Mouse (Mus musculus) hindbrain, embryonic 12.5 days (tissue): ENCODE measurements at regions not wholly inside any gene's neighbourhood (a gene's known extent, or its start where the extent isn't known, plus 50 kb on each side); places are given as distances from the start of the nearest gene placed in this dataset.
A peak's percentile ranks its signal among the peaks of the same experiment; 100 is the strongest.

Source experiments
- ATAC-seq: fragments of 200-750 bp; cut with Nextera tagmentation; 2 replicates; pipeline ENCODE4 v1.8.0; 2017; ENCODE audit warnings: moderate TSS enrichment; ENCODE audit not compliant: low FRiP score
- H3K27ac ChIP-seq: fragments of 300-500 bp; sonication (generic); 2 replicates; pipeline ENCODE4 v1.5.1; 2016; ENCODE audit warnings: mild to moderate bottlenecking
- H3K27me3 ChIP-seq: fragments of 300-500 bp; sonication (generic); 2 replicates; pipeline ENCODE4 v1.6.1; 2016; ENCODE audit warnings: mild to moderate bottlenecking
- H3K36me3 ChIP-seq: fragments of 300-500 bp; sonication (generic); 2 replicates; pipeline ENCODE4 v1.6.1; 2016; ENCODE audit warnings: mild to moderate bottlenecking
- H3K4me1 ChIP-seq: fragments of 300-500 bp; sonication (generic); 2 replicates; pipeline ENCODE4 v1.6.1; 2016
- H3K4me2 ChIP-seq: fragments of 300-500 bp; sonication (generic); replicated peaks from 2 replicates; pipeline ENCODE4 v1.6.1; 2016; ENCODE audit warnings: mild to moderate bottlenecking
- H3K4me3 ChIP-seq: fragments of 300-500 bp; sonication (generic); 2 replicates; pipeline ENCODE4 v1.5.1; 2016; ENCODE audit warnings: mild to moderate bottlenecking
- H3K9ac ChIP-seq: fragments of 300-500 bp; sonication (generic); 2 replicates; pipeline ENCODE4 v1.6.1; 2016; ENCODE audit warnings: mild to moderate bottlenecking, moderate library complexity
- H3K9me3 ChIP-seq: fragments of 300-500 bp; sonication (generic); replicated peaks from 2 replicates; pipeline ENCODE4 v1.6.1; 2016; ENCODE audit warnings: mild to moderate bottlenecking
- WGBS: fragments of 180-500 bp; shearing (Covaris S2); methylation state at CpG from one replicate; pipeline ENCODE4 v1.1.7; 2016; 5-methylcytosine and 5-hydroxymethylcytosine counted together

DNA sequence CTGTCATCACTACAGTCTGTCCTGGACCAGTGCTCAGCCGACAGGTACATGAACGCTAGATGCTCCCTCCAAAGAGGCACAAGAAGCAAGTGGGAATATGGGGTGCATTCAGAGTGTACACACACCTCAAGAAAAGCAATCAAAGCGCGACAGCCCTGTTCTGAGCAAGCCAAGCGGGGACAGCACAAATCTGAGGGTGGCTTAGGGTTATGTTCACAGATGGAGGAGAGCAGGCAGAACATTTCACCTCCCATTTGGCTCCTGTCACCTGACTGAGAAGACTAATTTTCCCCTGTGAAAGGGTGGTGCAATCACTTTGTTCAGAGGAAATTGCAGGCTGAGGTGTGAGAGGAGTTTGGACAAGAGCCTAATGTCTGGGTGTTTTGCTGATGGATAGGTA is 106.8 kb upstream of the Wscd1 start:
- H3K4me3 ChIP-seq = no peak overlapping the region
- H3K36me3 ChIP-seq = no peaks in the 10 kb centered on the region
- H3K27ac ChIP-seq = no peak overlapping the region
- 84% methylated on average over 5 of the region's 5 CpGs for WGBS
- no peak overlapping the region for H3K4me2 ChIP-seq
- H3K9me3 ChIP-seq = no peaks in the 10 kb centered on the region
- ATAC-seq = no peak
- H3K27me3 ChIP-seq = no peaks in the 10 kb centered on the region
- H3K4me1 ChIP-seq = no peaks in the 10 kb centered on the region
- no peak overlapping the region for H3K9ac ChIP-seq

DNA sequence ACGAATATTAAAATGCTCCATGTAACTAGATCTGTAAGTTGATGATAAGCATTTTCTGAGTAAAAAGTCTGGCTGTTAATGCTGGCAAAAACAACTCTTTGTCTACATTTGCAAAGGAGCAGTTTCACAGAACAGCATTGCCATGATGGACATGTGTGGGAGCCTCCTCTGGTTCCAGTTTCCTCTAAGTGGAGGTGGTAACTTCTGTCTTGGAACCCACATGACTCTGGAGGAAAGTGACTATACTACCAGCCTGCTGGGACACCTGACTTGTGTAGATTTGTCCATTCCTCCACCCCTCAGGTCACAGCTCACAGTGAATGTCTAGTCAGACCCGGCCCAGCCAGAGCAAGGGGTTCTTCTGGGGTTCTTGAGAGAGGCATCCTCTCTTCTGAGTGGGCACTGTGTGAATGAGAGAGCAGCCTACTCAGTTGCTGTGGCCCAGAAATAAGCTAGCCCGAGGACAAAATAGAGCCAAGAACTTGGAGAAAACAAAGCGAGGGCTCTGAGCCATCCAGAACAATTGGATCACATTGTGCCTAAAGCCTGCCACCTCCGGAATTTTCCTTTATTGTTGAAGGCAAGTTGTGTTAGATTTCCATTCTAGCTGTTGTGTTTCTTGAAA is 97.9 kb upstream of the Wscd1 start:
- Histone ChIP-seq H3K4me3 (no peak overlapping the region), H3K9ac (no peak overlapping the region), H3K27ac (no peak overlapping the region), H3K4me2 (no peak overlapping the region), H3K27me3 (no peaks in the 10 kb centered on the region; the same call in 1 of the 2 replicates), H3K36me3 (no peaks in the 10 kb centered on the region), H3K9me3 (no peaks in the 10 kb centered on the region), H3K4me1 (no peaks in the 10 kb centered on the region)
- ATAC-seq = no peak
- WGBS = 85% methylated on average over 5 of the region's 5 CpGs

DNA sequence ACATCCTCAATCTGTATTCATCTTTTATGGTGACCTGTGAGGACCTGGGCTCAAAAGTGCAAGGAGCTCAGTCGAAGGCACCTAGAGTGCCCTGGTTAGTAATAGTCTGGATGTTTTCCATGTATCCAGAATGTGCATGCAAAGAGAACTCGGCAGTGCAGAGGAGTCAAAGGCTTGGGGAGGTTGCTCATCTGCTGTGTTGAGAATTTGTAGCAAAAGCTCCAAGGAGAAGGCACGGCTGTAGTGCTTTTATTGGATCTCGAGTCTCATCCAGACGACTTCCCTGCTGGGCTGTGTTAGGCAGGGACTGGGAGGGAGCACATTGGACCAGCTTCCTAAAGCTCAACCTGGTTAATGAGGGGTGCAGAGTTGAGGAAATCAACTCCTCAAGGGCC is 97.3 kb upstream of the Wscd1 start:
- WGBS = 81% methylated on average over 5 of the region's 5 CpGs
- Histone ChIP-seq H3K27me3 (no peaks in the 10 kb centered on the region; the same call in 1 of the 2 replicates), H3K36me3 (no peaks in the 10 kb centered on the region), H3K4me2 (no peak overlapping the region), H3K4me3 (no peak overlapping the region), H3K9me3 (no peaks in the 10 kb centered on the region), H3K4me1 (no peaks in the 10 kb centered on the region), H3K9ac (no peak overlapping the region), H3K27ac (no peak overlapping the region)
- no peak for ATAC-seq

DNA sequence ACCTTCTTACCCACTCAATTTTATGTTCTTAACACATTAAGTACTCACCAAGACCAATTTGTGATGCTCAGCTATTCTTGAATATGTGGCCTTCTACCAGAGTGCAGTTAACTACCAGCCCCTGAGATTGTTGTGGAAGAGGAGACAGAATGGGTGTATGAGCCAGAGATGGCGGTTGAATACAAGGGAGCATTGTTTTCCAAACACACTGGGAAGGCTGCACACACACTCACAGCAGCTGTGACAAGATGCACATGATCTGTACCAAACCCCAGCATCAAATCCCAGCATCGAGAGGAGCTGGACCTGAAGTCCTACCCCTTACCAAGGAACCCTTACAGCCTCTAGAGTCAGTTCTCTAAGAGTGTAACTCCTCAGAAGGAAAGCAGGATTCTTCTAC is 91.4 kb upstream of the Wscd1 start:
- Histone ChIP-seq H3K4me2 (no peak overlapping the region), H3K4me3 (no peak overlapping the region), H3K27ac (no peak overlapping the region), H3K4me1 (no peaks in the 10 kb centered on the region), H3K36me3 (no peaks in the 10 kb centered on the region), H3K9me3 (no peaks in the 10 kb centered on the region), H3K27me3 (no peaks in the 10 kb centered on the region), H3K9ac (no peak overlapping the region)
- 41% methylated on average over 2 of the region's 2 CpGs for WGBS
- no peak for ATAC-seq

DNA sequence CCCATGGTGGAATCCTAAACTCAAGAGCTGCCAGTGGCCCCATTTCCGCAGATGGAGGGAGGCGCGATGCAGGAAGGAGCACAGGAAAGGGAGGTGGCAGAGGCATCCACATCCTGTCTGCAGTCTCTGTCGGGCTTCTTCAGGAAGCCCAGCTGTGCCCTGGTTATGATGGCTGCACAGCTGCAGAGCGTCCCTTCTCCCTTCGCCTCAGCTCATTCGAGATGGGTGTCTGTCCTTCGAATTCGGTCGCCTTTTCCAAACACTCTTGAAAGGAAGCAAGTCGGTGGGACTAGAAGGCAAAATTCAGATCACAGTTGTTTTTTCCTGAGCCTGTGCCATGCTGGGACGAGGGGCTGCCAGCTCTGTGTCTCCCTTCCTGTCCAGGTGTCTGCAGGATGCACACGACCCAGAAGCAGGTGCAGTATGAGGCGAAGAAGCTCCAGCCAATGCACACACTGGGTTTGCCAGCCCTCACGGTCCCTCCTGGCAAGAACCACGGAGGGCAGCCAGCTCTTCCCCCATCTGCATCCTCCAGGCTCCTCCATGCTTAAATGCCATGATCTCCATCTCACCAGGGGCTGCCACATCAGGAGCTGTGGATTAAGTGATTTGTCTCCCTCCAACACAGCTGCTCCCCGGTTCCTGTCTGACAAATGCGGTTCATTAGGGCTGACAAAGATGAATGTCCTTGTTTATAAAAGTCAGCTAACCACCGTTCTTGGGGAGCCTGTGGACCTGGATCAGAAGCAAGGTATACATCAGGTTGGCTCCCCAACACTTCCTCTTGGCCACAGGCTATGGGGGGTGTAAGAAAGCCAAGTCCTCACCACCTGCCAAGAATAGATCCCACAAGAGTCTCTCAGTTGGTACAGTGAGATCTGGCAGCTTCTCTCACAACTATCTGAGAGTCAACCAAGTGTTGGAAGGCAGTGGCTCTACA is 79.3 kb upstream of the Wscd1 start:
- Histone ChIP-seq H3K4me1 (peaks cover 14% of the 10 kb centered on the region; the same call in 1 of the 2 replicates), H3K27ac (peak overlapping the region; percentile 58), H3K9me3 (no peaks in the 10 kb centered on the region), H3K4me2 (no peak overlapping the region), H3K27me3 (no peaks in the 10 kb centered on the region; the same call in 1 of the 2 replicates), H3K4me3 (no peak overlapping the region), H3K9ac (no peak overlapping the region), H3K36me3 (no peaks in the 10 kb centered on the region)
- 68% methylated on average over 19 of the region's 19 CpGs for WGBS
- ATAC-seq = peak; percentile 43; the same call in 1 of the 2 replicates

DNA sequence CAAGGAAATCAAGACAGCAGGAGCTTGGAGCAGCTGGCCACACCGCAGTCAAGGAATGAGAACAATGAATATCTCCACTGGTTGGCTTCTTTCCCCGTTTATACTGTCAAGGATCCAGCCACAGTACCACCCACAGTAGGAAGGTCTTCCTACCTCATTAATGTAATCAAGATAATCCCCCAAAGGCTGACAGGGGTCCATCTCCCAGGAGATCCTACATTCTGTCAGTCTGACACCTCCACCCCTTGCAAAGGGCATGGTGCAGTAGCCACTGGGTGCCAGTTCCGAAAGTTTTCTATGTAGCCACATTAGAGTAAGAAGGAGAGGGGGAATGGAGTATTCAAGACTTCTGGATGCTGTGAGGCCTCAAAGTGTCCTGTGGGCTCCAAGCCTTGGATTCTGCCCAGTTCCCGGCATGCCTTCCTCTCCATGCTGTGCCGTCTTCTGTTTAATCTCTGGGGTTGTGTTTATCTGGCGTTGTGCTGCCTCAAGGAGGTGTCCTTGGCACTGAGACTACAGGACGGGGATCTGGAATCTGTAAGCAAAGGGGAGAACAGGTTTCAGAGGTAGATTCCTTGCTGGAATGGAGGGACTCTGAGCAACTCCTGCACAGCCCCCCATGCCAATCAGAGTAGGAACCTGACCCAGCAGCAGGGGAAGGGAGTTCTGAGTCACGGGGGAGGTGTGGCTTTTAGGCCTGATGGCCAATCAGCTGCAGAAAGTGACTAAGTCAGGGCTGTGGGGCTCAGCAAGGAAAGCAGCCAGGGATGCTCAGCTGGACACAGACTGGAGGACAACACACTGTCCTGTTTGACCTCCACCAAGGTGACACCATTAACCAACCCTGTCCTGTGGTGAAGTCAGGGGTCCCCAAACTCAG is 77.3 kb upstream of the Wscd1 start:
- 55% methylated on average over 8 of the region's 8 CpGs for WGBS
- Histone ChIP-seq H3K9me3 (no peaks in the 10 kb centered on the region), H3K4me3 (no peak overlapping the region), H3K27me3 (no peaks in the 10 kb centered on the region; the same call in 1 of the 2 replicates), H3K27ac (no peak overlapping the region), H3K36me3 (no peaks in the 10 kb centered on the region), H3K9ac (no peak overlapping the region), H3K4me1 (peaks cover 14% of the 10 kb centered on the region; the same call in 1 of the 2 replicates), H3K4me2 (no peak overlapping the region)
- ATAC-seq = no peak

DNA sequence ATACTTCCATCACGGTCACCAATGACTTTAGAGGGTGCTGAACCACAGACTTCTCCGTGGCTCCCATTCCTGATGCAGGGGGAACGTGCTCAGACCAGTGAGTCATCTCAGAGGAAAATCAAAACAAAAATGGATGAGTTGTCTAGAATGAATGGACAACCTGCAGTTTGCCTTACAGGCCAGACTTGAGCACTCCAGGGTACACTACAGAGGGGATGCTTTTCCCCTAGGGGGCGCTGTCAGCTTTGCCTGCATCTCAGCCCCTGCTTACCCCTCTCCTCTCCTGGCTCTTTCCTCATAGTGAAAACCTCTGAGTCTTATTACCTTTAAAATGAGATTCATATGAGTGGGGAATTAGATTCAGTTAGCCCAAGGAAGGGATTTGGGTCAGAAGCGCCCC is 75.4 kb upstream of the Wscd1 start:
- no peak for ATAC-seq
- Histone ChIP-seq H3K4me3 (no peak overlapping the region), H3K36me3 (no peaks in the 10 kb centered on the region), H3K4me1 (peaks cover 14% of the 10 kb centered on the region; the same call in 1 of the 2 replicates), H3K27me3 (no peaks in the 10 kb centered on the region; the same call in 1 of the 2 replicates), H3K4me2 (no peak overlapping the region), H3K9ac (no peak overlapping the region), H3K27ac (no peak overlapping the region), H3K9me3 (no peaks in the 10 kb centered on the region)
- 44% methylated on average over 5 of the region's 5 CpGs for WGBS

DNA sequence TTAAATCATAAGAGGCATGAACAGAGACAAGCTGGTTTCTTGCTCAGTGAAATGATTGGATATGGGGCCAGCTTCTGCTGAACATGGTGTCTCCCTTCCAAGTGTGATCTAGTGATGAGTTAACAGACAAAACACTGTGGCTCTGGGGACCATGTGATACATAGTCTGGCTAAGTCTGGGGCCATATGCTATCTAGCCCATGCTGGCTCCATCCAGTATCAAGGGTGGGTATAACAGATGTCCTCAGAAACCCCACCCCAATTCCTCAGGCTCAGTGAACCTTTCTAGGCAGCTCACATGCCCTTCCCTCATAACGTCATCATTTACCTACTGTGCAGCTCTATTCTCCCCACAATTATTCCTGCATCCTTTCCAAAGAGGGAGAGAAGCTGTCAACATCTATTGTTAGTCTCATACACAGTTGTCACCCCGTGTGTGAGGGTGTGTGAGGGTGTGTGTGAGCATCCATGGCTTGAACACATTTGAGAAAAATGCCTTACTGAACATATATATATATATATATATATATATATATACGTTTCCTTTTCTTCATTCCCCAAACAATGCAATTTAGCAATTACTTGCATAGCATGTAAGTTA is 73.9 kb upstream of the Wscd1 start:
- no peaks in the 10 kb centered on the region for H3K36me3 ChIP-seq
- no peaks in the 10 kb centered on the region for H3K9me3 ChIP-seq
- ATAC-seq = no peak
- no peaks in the 10 kb centered on the region; the same call in 1 of the 2 replicates for H3K27me3 ChIP-seq
- H3K4me3 ChIP-seq = no peak overlapping the region
- no peak overlapping the region for H3K4me2 ChIP-seq
- no peak overlapping the region for H3K27ac ChIP-seq
- 66% methylated on average over 3 of the region's 3 CpGs for WGBS
- H3K4me1 ChIP-seq = peaks cover 2% of the 10 kb centered on the region; the same call in 1 of the 2 replicates
- no peak overlapping the region for H3K9ac ChIP-seq

DNA sequence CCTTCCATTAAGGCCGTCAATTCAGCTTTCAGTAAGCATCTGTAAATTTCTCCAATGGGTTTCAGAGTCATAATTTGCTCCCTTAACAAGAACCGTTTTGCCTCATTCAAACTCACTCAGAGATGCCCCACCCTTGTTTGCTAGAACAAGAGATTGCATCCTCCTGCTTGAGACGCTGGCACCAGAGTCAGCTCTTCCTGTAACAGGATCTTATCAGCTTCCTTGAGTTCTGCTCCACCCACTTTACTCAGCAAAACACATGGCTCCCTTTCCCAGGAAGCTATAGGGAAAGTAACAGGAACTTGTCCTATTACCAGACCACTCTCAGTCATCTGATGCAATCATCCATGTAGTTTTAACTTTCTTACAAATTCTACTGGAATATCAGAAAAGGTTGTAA is 52.7 kb upstream of the Wscd1 start:
- Histone ChIP-seq H3K27ac (no peak overlapping the region), H3K4me3 (no peak overlapping the region), H3K4me1 (no peaks in the 10 kb centered on the region), H3K27me3 (no peaks in the 10 kb centered on the region), H3K36me3 (no peaks in the 10 kb centered on the region), H3K9ac (no peak overlapping the region), H3K4me2 (no peak overlapping the region), H3K9me3 (no peaks in the 10 kb centered on the region)
- WGBS = 57% methylated on average over 3 of the region's 3 CpGs
- no peak for ATAC-seq

DNA sequence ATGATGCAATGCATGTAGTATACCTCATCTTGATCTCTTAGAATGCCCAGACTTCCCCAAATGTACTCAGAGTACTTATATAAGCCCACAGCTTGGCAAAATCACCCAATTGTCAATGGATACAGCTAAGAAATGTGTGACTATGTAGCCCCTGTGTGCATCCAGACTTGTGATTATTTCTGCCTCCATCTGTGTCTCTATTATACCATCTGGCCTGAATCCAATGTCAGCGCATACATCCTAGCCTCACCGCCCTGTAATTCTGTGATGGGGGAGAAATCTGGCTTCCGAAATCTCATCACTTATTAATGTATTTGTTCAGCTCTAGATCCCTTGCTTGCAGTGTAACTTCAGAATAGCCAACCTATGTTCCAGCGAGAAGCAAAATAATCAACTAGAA is 50.9 kb upstream of the Wscd1 start:
- Histone ChIP-seq H3K27ac (no peak overlapping the region), H3K9me3 (no peaks in the 10 kb centered on the region), H3K36me3 (no peaks in the 10 kb centered on the region), H3K4me1 (no peaks in the 10 kb centered on the region), H3K9ac (no peak overlapping the region), H3K4me2 (no peak overlapping the region), H3K4me3 (no peak overlapping the region), H3K27me3 (no peaks in the 10 kb centered on the region)
- 90% methylated on average over 4 of the region's 4 CpGs for WGBS
- no peak for ATAC-seq
